Mouse (Mus musculus): ENCODE measurements around the gene Acer1.
"Not testable (repeated sequence)": the region's sequence is repeated elsewhere in the genome, so short reads cannot be mapped to it uniquely, and the experiment has no call there.

Acer1 gene

GRCm38 (mm10) chr17:56938751-56939150 lies 43.2 kb downstream of the Acer1 start:
- no peak for DNase-seq (ENCODE audit: low spot score)

GRCm38 (mm10) chr17:56936731-56937130 lies 45.2 kb downstream of the Acer1 start:
- DNase-seq (ENCODE audit: low spot score) = no peak

- DNase-seq (ENCODE audit: low spot score) = peak; percentile 97
These were observed 46.4 kb downstream of the Acer1 start, which contains the start of gene Mllt1 for GRCm38 (mm10) chr17:56935363-56936131. Gene Mllt1 (minus strand): TSS chr17:56935415.

- DNase-seq (ENCODE audit: low spot score) = no peak
These were observed 47.2 kb downstream of the Acer1 start for GRCm38 (mm10) chr17:56934545-56935330.

- DNase-seq (ENCODE audit: low spot score) = no peak
These were observed 48.5 kb downstream of the Acer1 start for GRCm38 (mm10) chr17:56933395-56933794.

- DNase-seq (ENCODE audit: low spot score) = no peak
These were observed 51.9 kb downstream of the Acer1 start for GRCm38 (mm10) chr17:56930026-56930425.

GRCm38 (mm10) chr17:56929530-56929929 lies 52.4 kb downstream of the Acer1 start:
- no peak for DNase-seq (ENCODE audit: low spot score)

GRCm38 (mm10) chr17:56929101-56929500 lies 52.8 kb downstream of the Acer1 start:
- no peak for DNase-seq (ENCODE audit: low spot score)

- DNase-seq (ENCODE audit: low spot score) = no peak
These were observed 55.9 kb downstream of the Acer1 start for GRCm38 (mm10) chr17:56925998-56926397.

GRCm38 (mm10) chr17:56919725-56920124 lies 62.2 kb downstream of the Acer1 start:
- no peak for DNase-seq (ENCODE audit: low spot score)

GRCm38 (mm10) chr17:56917166-56917565 lies 64.8 kb downstream of the Acer1 start:
- no peak for DNase-seq (ENCODE audit: low spot score)

GRCm38 (mm10) chr17:56913444-56913843 lies 68.5 kb downstream of the Acer1 start:
- DNase-seq (ENCODE audit: low spot score) = no peak

- no peak for DNase-seq (ENCODE audit: low spot score)
These were observed 68.9 kb downstream of the Acer1 start for GRCm38 (mm10) chr17:56913023-56913422.

GRCm38 (mm10) chr17:56909764-56910163 lies 72.2 kb downstream of the Acer1 start:
- not testable (repeated sequence) for DNase-seq (ENCODE audit: low spot score)

- peak; percentile 30 for DNase-seq (ENCODE audit: low spot score)
These were observed 74.0 kb downstream of the Acer1 start for GRCm38 (mm10) chr17:56907887-56908286.

- DNase-seq (ENCODE audit: low spot score) = no peak
These were observed 74.8 kb downstream of the Acer1 start for GRCm38 (mm10) chr17:56907096-56907495.

GRCm38 (mm10) chr17:56906166-56906565 lies 75.8 kb downstream of the Acer1 start:
- DNase-seq (ENCODE audit: low spot score) = no peak
